Mouse (Mus musculus) neutrophil, adult 5-6 weeks (primary cell): ENCODE measurements at regions not wholly inside any gene's neighbourhood (a gene's known extent, or its start where the extent isn't known, plus 50 kb on each side); places are given as distances from the start of the nearest gene placed in this dataset.
A peak's percentile ranks its signal among the peaks of the same experiment; 100 is the strongest.
"Not testable (repeated sequence)": the region's sequence is repeated elsewhere in the genome, so short reads cannot be mapped to it uniquely, and the experiment has no call there.

ENCODE experiments used
- ATAC-seq: fragments of 151-379, 151-347 bp; 2 replicates; pipeline ENCODE4 v1.8.0; 2017; ENCODE audit warnings: mild to moderate bottlenecking, moderate TSS enrichment; ENCODE audit not compliant: insufficient number of reproducible peaks, poor library complexity, low FRiP score, severe bottlenecking; ENCODE audit errors: extremely low read depth

GRCm38 (mm10) chr17:17197229-17197628 lies 76.0 kb downstream of the Zfp97 start:
- ATAC-seq: not testable (repeated sequence)

GRCm38 (mm10) chr17:17229069-17229468 lies 107.9 kb downstream of the Zfp97 start:
- 0 out of 2 replicates have a peak, but pooled peaks have one; percentile 46 for ATAC-seq

- peak; percentile 100 for ATAC-seq
Observed at GRCm38 (mm10) chr17:17234329-17235185, 113.3 kb downstream of the Zfp97 start.

GRCm38 (mm10) chr17:17235186-17235482 lies 113.9 kb downstream of the Zfp97 start:
- not testable (repeated sequence) for ATAC-seq
